Mouse (Mus musculus): ENCODE measurements around the gene Panx3. TPM values are rescaled to one million over a fixed set of nuclear protein-coding genes. Genes with fewer than 3 reads are reported as not detected.
A peak's percentile ranks its signal among the peaks of the same experiment; 100 is the strongest.

Gene Panx3
- polyA plus RNA-seq, 1 experiment from 2014 or later: 0.32 TPM

DNA sequence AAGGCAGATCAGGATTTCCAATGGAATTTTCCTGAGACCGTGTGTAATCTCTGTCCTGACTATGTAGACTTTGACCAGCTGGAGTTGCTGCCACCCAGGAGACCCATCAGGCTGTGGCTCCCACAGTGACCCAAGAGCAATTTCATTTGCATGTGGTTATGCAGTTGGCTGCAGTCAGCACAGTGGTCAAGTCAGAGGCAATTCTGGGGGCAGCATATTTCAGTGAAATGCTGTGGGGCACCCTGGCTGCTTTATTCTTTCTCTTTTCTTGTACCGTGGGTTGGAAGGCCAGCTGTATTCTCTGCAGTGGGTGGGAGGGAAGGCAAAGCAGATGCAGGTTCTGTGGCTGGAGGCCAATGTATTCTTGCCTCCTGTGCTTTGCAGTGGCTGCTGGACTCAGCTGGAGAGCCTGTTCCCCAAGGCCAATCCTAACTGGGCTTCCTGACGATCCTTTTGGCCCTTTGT is 42.9 kb downstream of the Panx3 start:
- ATAC-seq (replicated peaks; ENCODE audit: low FRiP score) (peak; percentile 22), DNase-seq (ENCODE audit: low spot score) (no peak)
- peaks cover 6% of the 10 kb centered on the region for H3K4me1 ChIP-seq (replicated peaks; ENCODE audit: control insufficient read depth, insufficient read depth, low read length)
- H3K9ac ChIP-seq (ENCODE audit: low read length): no peak overlapping the region
- H3K27me3 ChIP-seq (ENCODE audit: control insufficient read depth, insufficient read depth, low read length): no peaks in the 10 kb centered on the region
- H3K9me3 ChIP-seq (ENCODE audit: control insufficient read depth, low read length): no peaks in the 10 kb centered on the region
- H3K4me2 ChIP-seq (ENCODE audit: low read depth, low read length, severe bottlenecking): no peak overlapping the region; the same call in 1 of the 2 replicates
- no peaks in the 10 kb centered on the region for H3K36me3 ChIP-seq (ENCODE audit: control insufficient read depth, insufficient read depth, low read length)
- H3K27ac ChIP-seq (ENCODE audit: low read depth, low read length): peak overlapping the region; percentile 20; the same call in 1 of the 2 replicates
- no peak overlapping the region for H3K4me3 ChIP-seq (ENCODE audit: low read depth, low read length)
- 17% methylated on average over 3 of the region's 3 CpGs for WGBS

DNA sequence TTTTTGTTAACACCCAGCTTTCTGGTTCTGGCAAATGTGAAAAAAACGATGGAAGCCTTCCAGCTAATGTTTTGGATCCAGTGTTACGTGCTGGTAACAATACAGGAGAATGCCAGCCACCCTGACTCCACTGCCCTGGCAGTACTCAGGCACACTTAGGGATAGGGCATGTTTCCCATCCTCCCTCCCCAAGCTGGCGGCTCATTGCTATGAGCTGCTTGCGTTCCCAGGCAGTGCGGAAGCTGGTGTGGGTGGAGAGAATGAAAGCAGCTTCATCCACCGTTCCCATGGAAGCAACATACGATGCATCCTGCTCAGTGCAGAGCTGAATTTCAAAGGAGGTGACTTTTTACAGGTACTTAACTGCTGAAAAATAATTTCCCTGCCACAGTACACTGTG is 43.4 kb downstream of the Panx3 start:
- 26% methylated on average over 7 of the region's 7 CpGs for WGBS
- Histone ChIP-seq H3K9me3 (ENCODE audit: control insufficient read depth, low read length) (no peaks in the 10 kb centered on the region), H3K4me2 (ENCODE audit: low read depth, low read length, severe bottlenecking) (no peak overlapping the region; the same call in 1 of the 2 replicates), H3K27me3 (ENCODE audit: control insufficient read depth, insufficient read depth, low read length) (no peaks in the 10 kb centered on the region), H3K4me1 (replicated peaks; ENCODE audit: control insufficient read depth, insufficient read depth, low read length) (peaks cover 6% of the 10 kb centered on the region), H3K36me3 (ENCODE audit: control insufficient read depth, insufficient read depth, low read length) (no peaks in the 10 kb centered on the region), H3K4me3 (ENCODE audit: low read depth, low read length) (no peak overlapping the region), H3K9ac (ENCODE audit: low read length) (no peak overlapping the region), H3K27ac (ENCODE audit: low read depth, low read length) (peak overlapping the region; percentile 2; the same call in 1 of the 2 replicates)
- ATAC-seq (replicated peaks; ENCODE audit: low FRiP score) (peak; percentile 65), DNase-seq (ENCODE audit: low spot score) (no peak)

DNA sequence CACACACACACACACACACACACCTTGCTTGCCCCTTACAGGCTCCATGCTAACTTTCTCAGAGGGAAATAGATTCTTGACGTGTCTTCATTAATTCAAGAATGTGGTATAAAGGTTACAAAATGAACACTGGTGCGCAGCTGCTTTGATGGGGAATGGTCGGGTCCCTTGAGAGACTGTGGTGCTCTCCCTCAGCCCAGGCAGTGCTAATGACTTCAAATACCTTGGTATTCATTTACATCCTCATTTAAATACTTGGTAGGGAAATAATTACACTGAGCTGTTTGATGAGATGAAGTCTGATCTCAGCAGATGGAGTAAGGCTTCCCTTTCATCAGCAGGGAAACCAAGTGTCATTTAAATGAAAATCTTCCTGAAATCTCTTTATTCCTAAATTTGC is 43.9 kb downstream of the Panx3 start:
- Histone ChIP-seq H3K9me3 (ENCODE audit: control insufficient read depth, low read length) (no peaks in the 10 kb centered on the region), H3K27ac (ENCODE audit: low read depth, low read length) (peak overlapping the region; percentile 2; the same call in 1 of the 2 replicates), H3K9ac (ENCODE audit: low read length) (no peak overlapping the region), H3K36me3 (ENCODE audit: control insufficient read depth, insufficient read depth, low read length) (no peaks in the 10 kb centered on the region), H3K4me3 (ENCODE audit: low read depth, low read length) (no peak overlapping the region), H3K4me2 (ENCODE audit: low read depth, low read length, severe bottlenecking) (no peak overlapping the region; the same call in 1 of the 2 replicates), H3K4me1 (replicated peaks; ENCODE audit: control insufficient read depth, insufficient read depth, low read length) (peaks cover 6% of the 10 kb centered on the region), H3K27me3 (ENCODE audit: control insufficient read depth, insufficient read depth, low read length) (no peaks in the 10 kb centered on the region)
- 34% methylated on average over 3 of the region's 3 CpGs for WGBS
- ATAC-seq (replicated peaks; ENCODE audit: low FRiP score): peak; percentile 78
- no peak for DNase-seq (ENCODE audit: low spot score)

DNA sequence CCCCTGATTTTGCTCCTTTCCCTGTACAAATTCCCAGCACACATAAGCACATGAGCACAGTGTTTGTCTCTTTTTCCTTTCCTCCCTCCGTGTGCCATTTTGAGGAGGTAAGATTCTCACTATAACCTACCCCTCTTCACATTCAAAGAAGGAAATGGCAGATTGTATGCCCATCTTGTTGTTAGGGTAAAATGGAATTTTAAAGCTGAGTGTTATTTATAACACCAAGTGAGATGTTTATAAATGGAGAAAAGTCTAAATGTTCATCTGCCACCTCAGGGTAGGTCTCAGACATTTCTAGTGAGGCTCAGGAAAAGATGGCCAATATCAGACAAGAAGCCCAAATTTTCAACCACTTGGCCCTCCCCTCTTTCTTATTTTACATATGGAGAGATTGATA is 44.5 kb downstream of the Panx3 start:
- Histone ChIP-seq H3K27me3 (ENCODE audit: control insufficient read depth, insufficient read depth, low read length) (no peaks in the 10 kb centered on the region), H3K4me1 (replicated peaks; ENCODE audit: control insufficient read depth, insufficient read depth, low read length) (peaks cover 6% of the 10 kb centered on the region), H3K9ac (ENCODE audit: low read length) (no peak overlapping the region), H3K9me3 (ENCODE audit: control insufficient read depth, low read length) (no peaks in the 10 kb centered on the region), H3K4me3 (ENCODE audit: low read depth, low read length) (no peak overlapping the region), H3K36me3 (ENCODE audit: control insufficient read depth, insufficient read depth, low read length) (no peaks in the 10 kb centered on the region), H3K27ac (ENCODE audit: low read depth, low read length) (no peak overlapping the region), H3K4me2 (ENCODE audit: low read depth, low read length, severe bottlenecking) (no peak overlapping the region)
- 96% methylated on average over 1 of the region's 1 CpGs for WGBS
- no peak for DNase-seq (ENCODE audit: low spot score)
- no peak for ATAC-seq (replicated peaks; ENCODE audit: low FRiP score)

DNA sequence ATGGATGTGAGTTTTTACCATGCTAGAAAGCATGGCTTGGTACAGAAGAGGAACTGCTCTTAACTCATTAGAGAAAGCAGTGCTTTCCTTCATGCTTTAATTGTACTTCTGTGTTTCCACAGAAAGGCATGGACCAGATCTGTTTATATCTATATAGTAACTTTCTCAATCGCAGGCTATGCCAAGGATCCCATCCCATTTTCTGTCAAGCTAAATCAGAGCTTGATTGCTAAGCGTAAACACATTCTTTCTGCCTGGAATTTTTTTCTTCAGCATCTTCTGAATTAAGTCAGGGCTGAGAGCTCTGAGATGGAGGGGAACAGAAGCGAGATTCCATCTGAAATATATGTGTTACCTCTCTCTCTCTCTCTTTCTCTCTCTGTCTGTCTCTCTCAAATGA is 45.1 kb downstream of the Panx3 start:
- H3K4me1 ChIP-seq (replicated peaks; ENCODE audit: control insufficient read depth, insufficient read depth, low read length): peaks cover 6% of the 10 kb centered on the region
- DNase-seq (ENCODE audit: low spot score): no peak
- H3K27me3 ChIP-seq (ENCODE audit: control insufficient read depth, insufficient read depth, low read length): no peaks in the 10 kb centered on the region
- no peak overlapping the region for H3K4me2 ChIP-seq (ENCODE audit: low read depth, low read length, severe bottlenecking)
- H3K9ac ChIP-seq (ENCODE audit: low read length): no peak overlapping the region
- no peak for ATAC-seq (replicated peaks; ENCODE audit: low FRiP score)
- H3K36me3 ChIP-seq (ENCODE audit: control insufficient read depth, insufficient read depth, low read length): no peaks in the 10 kb centered on the region
- 94% methylated on average over 3 of the region's 3 CpGs for WGBS
- H3K4me3 ChIP-seq (ENCODE audit: low read depth, low read length): no peak overlapping the region
- no peak overlapping the region for H3K27ac ChIP-seq (ENCODE audit: low read depth, low read length)
- no peaks in the 10 kb centered on the region for H3K9me3 ChIP-seq (ENCODE audit: control insufficient read depth, low read length)

DNA sequence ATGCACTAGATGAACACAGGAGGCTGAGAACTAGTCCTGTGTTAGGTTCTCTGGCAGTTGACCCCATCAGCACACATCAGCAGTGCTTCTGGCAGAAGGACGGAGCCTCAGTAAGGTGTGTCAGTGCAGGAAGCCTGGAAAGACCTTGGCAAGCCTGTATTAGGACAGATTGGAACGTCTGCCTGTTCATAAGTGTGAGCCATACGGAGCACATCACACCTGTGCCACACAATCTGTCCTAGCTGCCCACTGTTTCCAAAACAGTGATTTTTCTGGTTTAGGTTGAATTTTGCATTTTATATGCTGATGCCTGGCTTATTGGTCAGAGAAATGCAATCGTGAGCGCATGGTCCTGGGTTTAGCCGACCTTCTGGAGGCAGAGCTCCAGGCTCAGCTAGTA is 47.7 kb downstream of the Panx3 start:
- Histone ChIP-seq H3K4me3 (ENCODE audit: low read depth, low read length) (no peak overlapping the region), H3K4me2 (ENCODE audit: low read depth, low read length, severe bottlenecking) (no peak overlapping the region), H3K27me3 (ENCODE audit: control insufficient read depth, insufficient read depth, low read length) (no peaks in the 10 kb centered on the region), H3K36me3 (ENCODE audit: control insufficient read depth, insufficient read depth, low read length) (no peaks in the 10 kb centered on the region), H3K4me1 (replicated peaks; ENCODE audit: control insufficient read depth, insufficient read depth, low read length) (peaks cover 3% of the 10 kb centered on the region; the same call in 1 of the 2 replicates), H3K27ac (ENCODE audit: low read depth, low read length) (no peak overlapping the region), H3K9ac (ENCODE audit: low read length) (no peak overlapping the region), H3K9me3 (ENCODE audit: control insufficient read depth, low read length) (no peaks in the 10 kb centered on the region)
- WGBS: 85% methylated on average over 6 of the region's 6 CpGs
- ATAC-seq (replicated peaks; ENCODE audit: low FRiP score): no peak
- DNase-seq (ENCODE audit: low spot score): no peak

DNA sequence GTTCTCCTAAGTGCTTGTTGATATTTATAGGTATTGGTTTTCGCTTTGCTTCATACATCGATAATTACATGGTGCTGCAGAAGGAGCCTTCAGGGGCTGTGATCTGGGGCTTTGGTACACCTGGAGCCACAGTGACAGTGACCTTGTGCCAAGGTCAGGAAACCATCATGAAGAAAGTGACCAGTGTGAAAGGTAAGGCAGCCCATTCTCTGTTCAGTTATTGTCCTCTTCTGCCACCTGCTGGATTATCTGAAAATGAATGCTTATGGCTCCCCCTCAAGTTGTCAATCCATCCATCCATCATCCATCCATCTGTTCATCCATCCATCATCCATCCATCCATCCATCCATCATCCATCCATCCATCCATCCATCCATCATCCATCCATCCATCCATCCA is 52.3 kb downstream of the Panx3 start:
- DNase-seq (ENCODE audit: low spot score) (no peak), ATAC-seq (replicated peaks; ENCODE audit: low FRiP score) (no peak)
- Histone ChIP-seq H3K9me3 (ENCODE audit: control insufficient read depth, low read length) (no peaks in the 10 kb centered on the region), H3K4me2 (ENCODE audit: low read depth, low read length, severe bottlenecking) (no peak overlapping the region), H3K36me3 (ENCODE audit: control insufficient read depth, insufficient read depth, low read length) (no peaks in the 10 kb centered on the region), H3K9ac (ENCODE audit: low read length) (no peak overlapping the region), H3K27ac (ENCODE audit: low read depth, low read length) (no peak overlapping the region), H3K4me1 (replicated peaks; ENCODE audit: control insufficient read depth, insufficient read depth, low read length) (peaks cover 7% of the 10 kb centered on the region; the same call in 1 of the 2 replicates), H3K4me3 (ENCODE audit: low read depth, low read length) (no peak overlapping the region), H3K27me3 (ENCODE audit: control insufficient read depth, insufficient read depth, low read length) (no peaks in the 10 kb centered on the region)
- WGBS: 68% methylated on average over 2 of the region's 2 CpGs

DNA sequence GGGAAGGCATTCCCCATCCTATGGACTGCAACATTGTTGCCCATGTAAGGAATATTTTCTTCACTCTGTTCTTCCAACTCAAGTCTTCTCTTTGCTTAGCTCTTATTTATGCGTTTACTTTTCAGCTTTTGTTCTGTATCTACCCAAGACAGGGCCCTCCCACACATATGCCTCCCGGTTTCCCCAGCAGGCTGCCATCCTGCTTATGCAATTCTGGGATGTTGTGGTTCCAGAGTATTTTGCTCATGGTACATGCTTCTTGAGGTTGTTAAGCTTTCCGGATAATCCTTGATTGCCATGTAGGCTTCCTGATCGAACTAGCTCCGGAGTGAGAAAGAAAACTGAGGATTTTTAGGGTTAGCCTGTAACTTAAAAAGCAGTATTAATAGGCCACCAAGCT is 53.8 kb downstream of the Panx3 start:
- peaks cover 7% of the 10 kb centered on the region; the same call in 1 of the 2 replicates for H3K4me1 ChIP-seq (replicated peaks; ENCODE audit: control insufficient read depth, insufficient read depth, low read length)
- no peak overlapping the region for H3K4me2 ChIP-seq (ENCODE audit: low read depth, low read length, severe bottlenecking)
- H3K4me3 ChIP-seq (ENCODE audit: low read depth, low read length): no peak overlapping the region
- no peak overlapping the region for H3K27ac ChIP-seq (ENCODE audit: low read depth, low read length)
- H3K9ac ChIP-seq (ENCODE audit: low read length): no peak overlapping the region
- no peaks in the 10 kb centered on the region for H3K36me3 ChIP-seq (ENCODE audit: control insufficient read depth, insufficient read depth, low read length)
- WGBS: 70% methylated on average over 5 of the region's 5 CpGs
- no peaks in the 10 kb centered on the region for H3K9me3 ChIP-seq (ENCODE audit: control insufficient read depth, low read length)
- DNase-seq (ENCODE audit: low spot score) (no peak), ATAC-seq (replicated peaks; ENCODE audit: low FRiP score) (no peak)
- no peaks in the 10 kb centered on the region for H3K27me3 ChIP-seq (ENCODE audit: control insufficient read depth, insufficient read depth, low read length)

DNA sequence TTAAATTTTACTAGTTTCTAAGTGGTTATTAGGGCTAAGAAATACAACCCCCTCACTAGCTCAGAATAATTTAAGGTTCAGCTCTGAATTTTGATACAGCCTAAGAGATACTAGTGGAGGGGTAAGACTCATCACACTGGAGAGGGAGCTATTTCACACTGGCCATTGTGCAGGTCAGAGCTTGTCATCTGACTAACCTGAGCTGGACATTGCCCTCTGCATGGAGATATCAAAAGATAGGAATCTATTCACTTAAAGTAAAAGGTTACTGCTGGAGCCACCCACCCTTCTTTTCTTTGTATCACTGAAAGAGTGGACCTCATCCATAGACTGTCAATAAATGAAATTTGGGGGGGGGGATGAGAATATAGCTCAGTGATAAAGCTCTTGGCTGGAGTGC is 54.7 kb downstream of the Panx3 start:
- no peak overlapping the region; the same call in 1 of the 2 replicates for H3K9ac ChIP-seq (ENCODE audit: low read length)
- H3K36me3 ChIP-seq (ENCODE audit: control insufficient read depth, insufficient read depth, low read length): no peaks in the 10 kb centered on the region
- no peak overlapping the region for H3K4me3 ChIP-seq (ENCODE audit: low read depth, low read length)
- no peak for ATAC-seq (replicated peaks; ENCODE audit: low FRiP score)
- H3K27me3 ChIP-seq (ENCODE audit: control insufficient read depth, insufficient read depth, low read length): no peaks in the 10 kb centered on the region
- H3K4me2 ChIP-seq (ENCODE audit: low read depth, low read length, severe bottlenecking): peak overlapping the region; percentile 79
- no peak overlapping the region for H3K27ac ChIP-seq (ENCODE audit: low read depth, low read length)
- DNase-seq (ENCODE audit: low spot score): no peak
- H3K4me1 ChIP-seq (replicated peaks; ENCODE audit: control insufficient read depth, insufficient read depth, low read length): peaks cover 7% of the 10 kb centered on the region; the same call in 1 of the 2 replicates
- H3K9me3 ChIP-seq (ENCODE audit: control insufficient read depth, low read length): no peaks in the 10 kb centered on the region
